16 mouse cellular contexts compared by ENCODE assay signal in genomic region chr10:13244192-13244591, GRCm38 (mm10). TPM values are rescaled to one million over a fixed set of nuclear protein-coding genes. Genes with fewer than 3 reads are reported as not detected.
A peak's percentile ranks its signal among the peaks of the same experiment; 100 is the strongest.
DNase-seq lines count a peak whose midpoint lies in the region; ATAC-seq lines count a peak whose summit lies in the region.
"Had no signal": no experiment of that assay in that cellular context is flagged by ENCODE, and none has a peak within 500 bp of the region (broad histone marks: within the 10 kb centered on the region; RNA-seq: fewer than 3 reads in every experiment).

No protein-coding gene starts in this region.

- WGBS in heart, embryonic 12.5 days: 15% methylated on average over 3 of the region's 3 CpGs
- WGBS in liver, embryonic 11.5 days: 40% methylated on average over 3 of the region's 3 CpGs
- WGBS in heart, embryonic 15.5 days: 48% methylated on average over 3 of the region's 3 CpGs
- 60% methylated on average over 3 of the region's 3 CpGs for WGBS in forebrain, embryonic 10.5 days

- peaks cover 35% of the 10 kb centered on the region for H3K4me1 ChIP-seq in heart, embryonic 12.5 days (replicated peaks)
- peaks cover 7% of the 10 kb centered on the region; the same call in 1 of the 2 replicates for H3K4me1 ChIP-seq in liver, embryonic 11.5 days (replicated peaks; ENCODE audit: control insufficient read depth, insufficient read depth, low read length)
- H3K4me1 ChIP-seq in heart, embryonic 15.5 days (replicated peaks): peaks cover 15% of the 10 kb centered on the region
- peaks cover 4% of the 10 kb centered on the region; the same call in 1 of the 2 replicates for H3K4me1 ChIP-seq in forebrain, embryonic 10.5 days

- DNase-seq in heart, postnatal 4 days: no peak
- peak; percentile 14 for DNase-seq in liver
- DNase-seq in liver, embryonic 11.5 days (ENCODE audit: low spot score): no peak
- peak; percentile 11 to 26 for DNase-seq in heart, postnatal 10 days
- DNase-seq in forebrain, embryonic 10.5 days (ENCODE audit: extremely low spot score, low spot score): no peak
- DNase-seq: adrenal gland, postnatal 25 days; cerebellum, postnatal 10 days; right cerebral cortex, postnatal 4 days; thymus, adult 2 months had no signal

- H3K9ac ChIP-seq in heart, embryonic 12.5 days: no peak overlapping the region
- H3K9ac ChIP-seq in liver, embryonic 11.5 days (ENCODE audit: low read depth, low read length): no peak overlapping the region
- no peak overlapping the region for H3K9ac ChIP-seq in heart, embryonic 15.5 days
- H3K9ac ChIP-seq: liver, embryonic 14.5 days had no signal

- intact Hi-C loops in heart, postnatal 10 days (cut with DNase I): no loop called here

- peaks cover 52% of the 10 kb centered on the region for H3K36me3 ChIP-seq in heart, embryonic 12.5 days
- H3K36me3 ChIP-seq in liver, embryonic 11.5 days (ENCODE audit: control insufficient read depth, insufficient read depth, low read length): no peaks in the 10 kb centered on the region
- peaks cover 32% of the 10 kb centered on the region for H3K36me3 ChIP-seq in heart, embryonic 15.5 days
- H3K36me3 ChIP-seq in forebrain, embryonic 10.5 days (replicated peaks): peaks cover 41% of the 10 kb centered on the region
- H3K36me3 ChIP-seq: G1E had no signal

- H3K4me3 ChIP-seq in heart, embryonic 12.5 days: no peak overlapping the region
- H3K4me3 ChIP-seq in liver, embryonic 11.5 days (ENCODE audit: low read depth, low read length): no peak overlapping the region
- H3K4me3 ChIP-seq in heart, embryonic 15.5 days: no peak overlapping the region
- no peak overlapping the region for H3K4me3 ChIP-seq in forebrain, embryonic 10.5 days
- H3K4me3 ChIP-seq: erythroblast, embryonic 14.5 days had no signal

- no peaks in the 10 kb centered on the region for H3K27me3 ChIP-seq in heart, embryonic 12.5 days (replicated peaks)
- no peaks in the 10 kb centered on the region for H3K27me3 ChIP-seq in liver, embryonic 11.5 days (replicated peaks; ENCODE audit: control insufficient read depth, insufficient read depth, low read length)
- H3K27me3 ChIP-seq in heart, embryonic 15.5 days: no peaks in the 10 kb centered on the region
- H3K27me3 ChIP-seq in forebrain, embryonic 10.5 days (ENCODE audit: poor library complexity, severe bottlenecking): no peaks in the 10 kb centered on the region

- H3K4me2 ChIP-seq in heart, embryonic 12.5 days: no peak overlapping the region
- no peak overlapping the region for H3K4me2 ChIP-seq in liver, embryonic 11.5 days
- H3K4me2 ChIP-seq in heart, embryonic 15.5 days: no peak overlapping the region

- H3K9me3 ChIP-seq in heart, embryonic 12.5 days (replicated peaks): no peaks in the 10 kb centered on the region
- no peaks in the 10 kb centered on the region for H3K9me3 ChIP-seq in liver, embryonic 11.5 days (ENCODE audit: control insufficient read depth, low read length)
- H3K9me3 ChIP-seq in heart, embryonic 15.5 days (replicated peaks): no peaks in the 10 kb centered on the region
- no peaks in the 10 kb centered on the region for H3K9me3 ChIP-seq in forebrain, embryonic 10.5 days
- H3K9me3 ChIP-seq: G1E had no signal

- 0 out of 2 replicates have a peak, but pooled peaks have one; percentile 17 for ATAC-seq in heart, embryonic 12.5 days (ENCODE audit: insufficient number of reproducible peaks, low FRiP score)
- ATAC-seq in liver, embryonic 11.5 days (replicated peaks; ENCODE audit: low FRiP score): no peak; the same call in 1 of the 2 replicates
- 0 out of 2 replicates have a peak, but pooled peaks have one; percentile 3 for ATAC-seq in heart, embryonic 15.5 days (replicated peaks; ENCODE audit: insufficient number of reproducible peaks, insufficient read depth, low FRiP score, low read depth)
- ATAC-seq: forebrain, embryonic 16.5 days; hindbrain, postnatal 0 days had no signal

- peak overlapping the region; percentile 36 for H3K27ac ChIP-seq in heart, embryonic 12.5 days (ENCODE audit: poor library complexity, severe bottlenecking)
- H3K27ac ChIP-seq in liver, embryonic 11.5 days (ENCODE audit: low read depth, low read length): no peak overlapping the region
- peak overlapping the region; percentile 26 for H3K27ac ChIP-seq in heart, embryonic 15.5 days
- no peak overlapping the region for H3K27ac ChIP-seq in forebrain, embryonic 10.5 days
- H3K27ac ChIP-seq: hindbrain, postnatal 0 days; liver, embryonic 14.5 days had no signal

RNA-seq across cellular contexts. Expression of gene Ltv1, which starts 51.2 kb away (rescaled TPM):
- 57.3 and 65.5 TPM in 2 replicates for polyA plus RNA-seq in heart, embryonic 12.5 days (2016; fragmentation: Nextera tagmentation; extraction: Ambion mirVana)
- 10 to 100 TPM; 29.8 to 36.1 TPM for total RNA-seq in heart, postnatal 4 days (2021)
- polyA plus RNA-seq in liver, embryonic 11.5 days (2014; fragmentation: Nextera tagmentation; extraction: Ambion mirVana): 92.6 and 102 TPM in 2 replicates
- 42.7 and 46.0 TPM in 2 replicates for polyA plus RNA-seq in heart, embryonic 15.5 days (2015; fragmentation: Nextera tagmentation; extraction: Ambion mirVana)
- total RNA-seq in heart, postnatal 10 days (2021): 10 to 100 TPM; 24.9 to 28.2 TPM
- polyA plus RNA-seq in forebrain, embryonic 10.5 days (2016; fragmentation: Nextera tagmentation; extraction: Ambion mirVana): 75.5 and 82.0 TPM in 2 replicates

Comparison
In these comparisons a context has a peak if more than half of its experiments do, and no peak if none do; other contexts are left out.
1. DNase-seq: peak in liver (single experiment) and heart, postnatal 10 days (2 of 2); none in heart, postnatal 4 days (single experiment), liver, embryonic 11.5 days (single experiment) and forebrain, embryonic 10.5 days (single experiment).
2. H3K27ac ChIP-seq: peak in heart, embryonic 12.5 days (single experiment) and heart, embryonic 15.5 days (single experiment); none in liver, embryonic 11.5 days (single experiment) and forebrain, embryonic 10.5 days (single experiment).